In genomic region chrX:59402596-59403285, GRCm38 (mm10) we compare ENCODE assay signal across 20 mouse cellular contexts.
DNase-seq lines count a peak whose midpoint lies in the region; ATAC-seq lines count a peak whose summit lies in the region.
"Had no signal": no experiment of that assay in that cellular context is flagged by ENCODE, and none has a peak within 500 bp of the region (broad histone marks: within the 10 kb centered on the region; RNA-seq: fewer than 3 reads in every experiment).

No protein-coding gene starts in this region.

- DNase-seq in forebrain, embryonic 10.5 days (ENCODE audit: extremely low spot score, low spot score), result no peak
- DNase-seq in neural tube, embryonic 11.5 days (ENCODE audit: low spot score), result no peak
- DNase-seq in neural tube, embryonic 10.5 days (ENCODE audit: extremely low spot score, low spot score), result no peak
- peak; percentile 5 for DNase-seq in cerebellum, adult 9-11 months
- DNase-seq in retina, embryonic 14.5 days (ENCODE audit: low spot score), result peak; percentile 67
- DNase-seq in adrenal gland, adult 8-10 months, result no peak
- no peak for DNase-seq in testis, postnatal 10 days (ENCODE audit: low spot score)
- DNase-seq: adrenal gland, adult 2 months; heart, adult 11 months; kidney, adult 11 months; right cerebral cortex, postnatal 14 days; spleen, adult 18-20 months; thymus, postnatal 4 days had no signal

- ATAC-seq in forebrain, embryonic 16.5 days, result peak; percentile 38; the same call in 1 of the 2 replicates
- 0 out of 2 replicates have a peak, but pooled peaks have one; percentile 41 for ATAC-seq in neural tube, embryonic 11.5 days (ENCODE audit: insufficient read depth, low FRiP score, low TSS enrichment)
- ATAC-seq: midbrain, embryonic 16.5 days had no signal

- no peak overlapping the region for H3K4me3 ChIP-seq in forebrain, embryonic 16.5 days (replicated peaks; ENCODE audit: low read length)
- no peak overlapping the region for H3K4me3 ChIP-seq in forebrain, embryonic 10.5 days
- H3K4me3 ChIP-seq in neural tube, embryonic 11.5 days (ENCODE audit: low read depth, low read length), result no peak overlapping the region
- H3K4me3 ChIP-seq: embryonic facial prominence, embryonic 13.5 days; heart, embryonic 13.5 days; hindbrain, embryonic 15.5 days had no signal

- no peak overlapping the region for H3K9ac ChIP-seq in forebrain, embryonic 16.5 days (replicated peaks; ENCODE audit: low read depth, low read length)
- H3K9ac ChIP-seq in neural tube, embryonic 11.5 days (ENCODE audit: low read length), result no peak overlapping the region
- H3K9ac ChIP-seq: embryonic facial prominence, embryonic 13.5 days; heart, embryonic 13.5 days; hindbrain, embryonic 15.5 days; liver, embryonic 14.5 days had no signal

- no peaks in the 10 kb centered on the region for H3K27me3 ChIP-seq in forebrain, embryonic 16.5 days (replicated peaks; ENCODE audit: control insufficient read depth, insufficient read depth, low read length)
- no peaks in the 10 kb centered on the region for H3K27me3 ChIP-seq in forebrain, embryonic 10.5 days (ENCODE audit: poor library complexity, severe bottlenecking)
- H3K27me3 ChIP-seq in neural tube, embryonic 11.5 days (ENCODE audit: control insufficient read depth, insufficient read depth, low read length), result no peaks in the 10 kb centered on the region
- H3K27me3 ChIP-seq: embryonic facial prominence, embryonic 13.5 days; heart, embryonic 13.5 days; hindbrain, embryonic 15.5 days had no signal

- H3K27ac ChIP-seq in forebrain, embryonic 16.5 days (ENCODE audit: low read length), result no peak overlapping the region
- no peak overlapping the region for H3K27ac ChIP-seq in forebrain, embryonic 10.5 days
- no peak overlapping the region for H3K27ac ChIP-seq in neural tube, embryonic 11.5 days (ENCODE audit: low read depth, low read length)
- H3K27ac ChIP-seq: embryonic facial prominence, embryonic 13.5 days; heart, embryonic 13.5 days; hindbrain, embryonic 15.5 days; liver, embryonic 14.5 days; macrophage had no signal

- WGBS in forebrain, embryonic 16.5 days, result 53% methylated on average over 2 of the region's 2 CpGs
- WGBS in forebrain, embryonic 10.5 days, result 56% methylated on average over 2 of the region's 2 CpGs
- 38% methylated on average over 2 of the region's 2 CpGs for WGBS in neural tube, embryonic 11.5 days

- H3K36me3 ChIP-seq in forebrain, embryonic 16.5 days (ENCODE audit: control insufficient read depth, insufficient read depth), result no peaks in the 10 kb centered on the region
- no peaks in the 10 kb centered on the region for H3K36me3 ChIP-seq in forebrain, embryonic 10.5 days (replicated peaks)
- no peaks in the 10 kb centered on the region for H3K36me3 ChIP-seq in neural tube, embryonic 11.5 days (ENCODE audit: control insufficient read depth, insufficient read depth, low read length)
- H3K36me3 ChIP-seq: embryonic facial prominence, embryonic 13.5 days; heart, embryonic 13.5 days; hindbrain, embryonic 15.5 days had no signal

- no peaks in the 10 kb centered on the region for H3K4me1 ChIP-seq in forebrain, embryonic 16.5 days (replicated peaks; ENCODE audit: control insufficient read depth, insufficient read depth, low read length)
- H3K4me1 ChIP-seq in forebrain, embryonic 10.5 days, result no peaks in the 10 kb centered on the region
- no peaks in the 10 kb centered on the region for H3K4me1 ChIP-seq in neural tube, embryonic 11.5 days (ENCODE audit: control insufficient read depth, insufficient read depth, low read length)
- H3K4me1 ChIP-seq: embryonic facial prominence, embryonic 13.5 days; heart, embryonic 13.5 days; hindbrain, embryonic 15.5 days had no signal

- no peak overlapping the region for H3K4me2 ChIP-seq in forebrain, embryonic 16.5 days (ENCODE audit: low read length)
- no peak overlapping the region for H3K4me2 ChIP-seq in neural tube, embryonic 11.5 days (ENCODE audit: low read depth)
- H3K4me2 ChIP-seq: embryonic facial prominence, embryonic 13.5 days; heart, embryonic 13.5 days; hindbrain, embryonic 15.5 days had no signal

- no peaks in the 10 kb centered on the region for H3K9me3 ChIP-seq in forebrain, embryonic 16.5 days (ENCODE audit: control insufficient read depth, low read length)
- no peaks in the 10 kb centered on the region for H3K9me3 ChIP-seq in forebrain, embryonic 10.5 days
- no peaks in the 10 kb centered on the region for H3K9me3 ChIP-seq in neural tube, embryonic 11.5 days (ENCODE audit: control insufficient read depth, low read length)
- H3K9me3 ChIP-seq: embryonic facial prominence, embryonic 13.5 days; heart, embryonic 13.5 days; hindbrain, embryonic 15.5 days had no signal

Comparison
In these comparisons a context has a peak if more than half of its experiments do, and no peak if none do; other contexts are left out.
1. DNase-seq: peak in cerebellum, adult 9-11 months (single experiment) and retina, embryonic 14.5 days (single experiment); none in forebrain, embryonic 10.5 days (single experiment), neural tube, embryonic 11.5 days (single experiment), neural tube, embryonic 10.5 days (single experiment), adrenal gland, adult 8-10 months (single experiment) and testis, postnatal 10 days (single experiment).